Mouse (Mus musculus) erythroblast, embryonic 14.5 days (primary cell): Measurements from ENCODE around the gene 6030498E09Rik. TPM values are rescaled to one million over a fixed set of nuclear protein-coding genes. Genes with fewer than 3 reads are reported as not detected.

Experiments used
- H3K27me3 ChIP-seq: 2 replicates; pipeline ENCODE4 v1.6.1; 2012; ENCODE audit warnings: inconsistent platforms; ENCODE audit not compliant: control insufficient read depth
- H3K36me3 ChIP-seq: 2 replicates; pipeline ENCODE4 v1.6.1; 2012; ENCODE audit warnings: mild to moderate bottlenecking, inconsistent platforms; ENCODE audit not compliant: control insufficient read depth
- H3K4me1 ChIP-seq: 2 replicates; pipeline ENCODE4 v1.6.1; 2012; ENCODE audit warnings: inconsistent platforms; ENCODE audit not compliant: control insufficient read depth
- H3K4me3 ChIP-seq: replicated peaks from 2 replicates; pipeline ENCODE3; 2012; ENCODE audit warnings: moderate library complexity, mild to moderate bottlenecking, inconsistent platforms
- H3K9me3 ChIP-seq: 2 replicates; pipeline ENCODE4 v1.6.1; 2012; ENCODE audit warnings: low read length, inconsistent platforms, mixed read lengths; ENCODE audit not compliant: control insufficient read depth
- GATA1 ChIP-seq: IDR thresholded peaks from 2 replicates; pipeline ENCODE4 v1.6.1; 2012; ENCODE audit warnings: low read length, inconsistent platforms, mixed read lengths
- TAL1 ChIP-seq: IDR thresholded peaks from 3 replicates; pipeline ENCODE4 v1.6.1; 2012; ENCODE audit warnings: low read length, inconsistent platforms, mixed read lengths
- polyA plus RNA-seq: library from polyadenylated mRNA; stranded (reverse); fragments of >175 nt; gene quantifications from 2 replicates; pipeline ENCODE4 v1.2.3, GENCODE M21; 2012

The 6030498E09Rik gene
- polyA plus RNA-seq = not detected in 2 replicates

DNA sequence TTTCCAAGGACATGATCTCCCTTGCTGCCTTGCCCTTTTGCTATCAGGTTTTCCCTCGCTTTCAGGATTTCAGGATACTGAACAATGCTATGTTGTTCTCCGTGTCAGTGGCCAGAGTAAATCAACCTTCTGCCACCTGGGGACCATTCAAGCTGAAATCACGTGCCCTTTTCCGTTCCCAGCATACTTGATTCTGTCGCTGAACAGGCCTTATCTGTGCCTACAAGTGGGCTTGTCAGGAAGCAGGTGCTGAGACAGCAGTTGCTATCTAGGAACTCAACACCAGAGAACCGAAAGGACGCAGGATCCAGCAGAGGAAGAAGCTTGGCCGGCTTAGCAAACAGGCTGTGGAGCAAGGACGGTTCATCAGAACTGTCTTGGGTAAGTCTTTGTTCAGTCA lies at the start of gene 6030498E09Rik:
6030498E09Rik (plus strand) TSS at position 194 of the 400 bp plus-strand sequence.
- H3K36me3 ChIP-seq = no peaks in the 10 kb centered on the region
- no peaks in the 10 kb centered on the region for H3K27me3 ChIP-seq
- no peaks in the 10 kb centered on the region for H3K4me1 ChIP-seq
- no peaks in the 10 kb centered on the region for H3K9me3 ChIP-seq
- TF ChIP-seq TAL1 (no peak), GATA1 (no peak)
- H3K4me3 ChIP-seq = no peak within 1 kb of the TSS

DNA sequence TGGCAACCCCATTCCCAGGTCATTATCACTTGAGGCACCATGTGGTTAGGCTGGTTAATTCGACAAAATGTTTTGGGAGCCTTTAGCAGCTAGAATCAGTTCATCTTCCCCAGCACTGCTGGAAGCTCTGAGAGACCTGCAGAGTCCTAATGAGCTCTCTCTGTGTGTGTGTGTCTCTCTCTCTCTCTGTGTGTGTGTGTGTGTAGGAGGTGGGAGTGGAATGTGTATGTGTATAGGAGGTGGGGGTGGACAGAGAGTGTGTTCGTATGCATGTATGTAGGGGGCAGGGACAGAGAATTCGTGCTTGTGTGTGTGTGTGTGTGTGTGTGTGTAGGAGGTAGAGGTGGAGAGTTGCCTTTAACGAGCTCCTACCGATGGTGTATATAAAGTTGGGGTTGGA lies 42.4 kb upstream of the 6030498E09Rik start:
- Histone ChIP-seq H3K36me3 (no peaks in the 10 kb centered on the region), H3K4me3 (no peak overlapping the region), H3K4me1 (no peaks in the 10 kb centered on the region), H3K27me3 (no peaks in the 10 kb centered on the region), H3K9me3 (no peaks in the 10 kb centered on the region)
- TF ChIP-seq GATA1 (no peak), TAL1 (no peak)

DNA sequence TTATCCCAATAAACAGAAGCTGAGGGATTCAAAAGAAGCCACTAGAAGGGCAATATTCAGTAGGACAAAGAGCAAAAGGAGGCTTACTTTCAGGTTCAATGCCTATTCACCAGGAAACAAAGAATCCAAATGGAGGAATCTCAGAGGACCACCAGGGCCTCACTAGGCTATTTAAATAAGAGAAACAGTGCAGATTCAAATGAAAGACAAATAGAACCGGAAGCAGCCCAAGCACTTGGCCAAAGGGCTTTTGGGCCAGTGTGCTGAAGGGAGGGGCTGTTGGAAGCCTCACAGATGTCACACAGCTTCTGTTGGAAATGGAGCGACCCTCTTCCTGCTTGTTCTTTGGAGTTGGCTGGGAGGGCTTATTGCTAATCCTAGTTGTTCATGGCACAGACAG lies 41.8 kb upstream of the 6030498E09Rik start:
- TF ChIP-seq TAL1 = no peak
- no peaks in the 10 kb centered on the region for H3K36me3 ChIP-seq
- no peaks in the 10 kb centered on the region for H3K27me3 ChIP-seq
- H3K9me3 ChIP-seq = no peaks in the 10 kb centered on the region
- H3K4me3 ChIP-seq = no peak overlapping the region
- H3K4me1 ChIP-seq = no peaks in the 10 kb centered on the region

DNA sequence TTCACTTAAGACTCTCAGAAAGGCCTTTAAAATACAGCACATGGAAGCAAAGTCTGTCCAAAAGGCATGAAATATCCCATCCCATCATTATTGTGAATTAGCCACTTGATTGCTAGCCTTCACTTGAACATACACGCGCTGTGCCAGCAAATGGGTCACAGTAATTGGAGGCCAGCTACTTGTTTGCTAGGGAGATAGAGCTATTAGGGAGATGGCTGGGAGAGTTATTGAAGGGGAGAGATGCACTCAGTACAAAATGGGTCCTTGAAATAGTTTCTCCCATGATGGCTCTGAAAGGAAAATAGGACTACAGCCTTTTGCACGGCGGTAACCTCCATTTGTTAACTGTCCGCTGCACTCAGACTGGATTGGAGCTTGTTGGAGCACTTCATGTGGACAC lies 38.8 kb upstream of the 6030498E09Rik start:
- no peaks in the 10 kb centered on the region for H3K4me1 ChIP-seq
- H3K9me3 ChIP-seq = no peaks in the 10 kb centered on the region
- no peaks in the 10 kb centered on the region for H3K27me3 ChIP-seq
- no peaks in the 10 kb centered on the region for H3K36me3 ChIP-seq
- H3K4me3 ChIP-seq = no peak overlapping the region
- TF ChIP-seq GATA1 (no peak), TAL1 (no peak)

DNA sequence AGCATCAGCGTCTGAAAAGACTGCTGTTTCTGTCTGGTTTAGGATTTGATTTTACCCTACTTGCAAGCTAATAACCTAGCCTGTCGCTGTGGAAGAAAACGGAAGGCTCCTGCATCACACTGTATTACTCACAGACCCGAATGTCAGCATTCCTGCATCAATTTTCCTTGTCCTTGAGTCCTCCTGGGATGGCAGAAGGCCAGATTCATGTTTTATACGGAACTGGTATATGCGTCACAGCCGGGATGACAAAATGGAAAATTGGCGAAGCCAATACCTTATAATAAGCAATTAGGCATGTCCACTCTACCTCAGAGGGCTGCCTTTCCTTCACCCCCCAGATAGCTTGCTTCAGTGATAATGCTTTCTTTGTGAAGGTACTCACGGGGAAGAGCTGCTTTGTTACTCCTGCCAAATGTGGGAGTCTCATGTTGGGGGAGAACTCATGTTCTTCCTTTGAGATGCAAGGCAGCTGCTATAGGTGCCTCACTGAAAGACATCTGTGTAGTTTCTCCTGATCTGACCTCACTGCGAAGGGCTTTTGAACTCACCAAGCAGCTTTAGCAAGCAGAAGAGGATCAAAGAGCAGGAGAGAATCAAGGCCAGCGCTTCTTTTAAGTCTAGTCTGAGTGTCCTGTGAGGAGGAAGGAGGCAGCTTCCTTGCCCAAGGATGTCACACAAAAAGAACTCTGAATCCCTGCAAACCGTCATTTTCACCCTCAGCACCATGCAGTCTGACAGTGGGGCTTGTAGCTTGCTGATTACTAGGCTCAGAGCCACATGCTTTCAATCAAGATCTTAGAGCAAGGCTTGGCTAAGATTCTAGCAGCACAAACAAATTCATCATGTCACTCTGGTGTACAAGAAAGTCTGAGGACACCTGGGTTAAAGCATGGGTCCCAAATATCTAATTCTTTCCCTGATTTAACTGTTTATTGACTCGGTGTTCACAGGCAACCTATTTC lies 37.3 kb upstream of the 6030498E09Rik start:
- H3K36me3 ChIP-seq = no peaks in the 10 kb centered on the region
- no peaks in the 10 kb centered on the region for H3K27me3 ChIP-seq
- TF ChIP-seq GATA1 (no peak), TAL1 (no peak)
- no peak overlapping the region for H3K4me3 ChIP-seq
- no peaks in the 10 kb centered on the region for H3K4me1 ChIP-seq
- H3K9me3 ChIP-seq = no peaks in the 10 kb centered on the region

DNA sequence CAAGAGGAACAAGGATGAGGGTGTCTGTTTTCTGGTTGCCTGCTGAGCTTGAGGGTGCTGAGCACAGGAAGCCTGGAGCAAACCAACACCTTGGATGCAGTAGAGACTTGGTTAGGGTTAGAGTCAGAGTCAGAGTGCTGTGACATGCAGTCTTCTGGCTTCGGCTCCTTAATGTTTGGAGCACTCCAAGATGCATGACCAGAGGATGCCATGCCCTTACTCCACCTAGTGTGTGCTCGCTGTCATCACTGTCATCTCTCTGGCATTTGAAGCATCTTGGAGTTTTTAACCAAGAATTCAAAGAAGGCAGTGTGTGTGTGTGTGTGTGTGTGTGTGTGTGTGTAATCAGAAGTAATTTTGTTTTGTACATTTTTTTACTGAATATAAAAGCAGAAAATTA lies 1.0 kb upstream of the 6030498E09Rik start:
- TF ChIP-seq GATA1 (no peak), TAL1 (no peak)
- no peaks in the 10 kb centered on the region for H3K4me1 ChIP-seq
- no peak overlapping the region for H3K4me3 ChIP-seq
- H3K36me3 ChIP-seq = no peaks in the 10 kb centered on the region
- no peaks in the 10 kb centered on the region for H3K9me3 ChIP-seq
- no peaks in the 10 kb centered on the region for H3K27me3 ChIP-seq

DNA sequence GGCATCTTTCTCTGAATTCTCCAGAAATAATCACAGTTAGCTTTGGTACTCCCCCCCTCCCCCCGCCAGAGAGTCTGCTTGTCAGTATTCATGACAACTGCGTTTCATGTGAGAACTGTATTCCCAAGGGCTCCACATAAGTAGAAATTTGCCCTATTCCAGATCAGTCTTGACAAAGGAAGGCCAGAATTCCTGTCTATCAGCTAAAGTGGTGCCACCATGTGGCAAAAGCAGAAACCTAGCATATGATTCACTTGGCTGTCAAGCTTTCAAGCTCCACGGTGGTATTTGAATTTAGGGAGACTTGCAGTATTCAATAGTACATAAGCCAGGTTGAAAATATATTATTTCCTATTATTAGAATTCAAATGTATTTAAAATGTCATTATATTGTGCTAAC lies 585 bp upstream of the 6030498E09Rik start:
- Histone ChIP-seq H3K36me3 (no peaks in the 10 kb centered on the region), H3K9me3 (no peaks in the 10 kb centered on the region), H3K4me3 (no peak overlapping the region), H3K4me1 (no peaks in the 10 kb centered on the region), H3K27me3 (no peaks in the 10 kb centered on the region)
- no peak for TF ChIP-seq TAL1
- no peak for TF ChIP-seq GATA1

DNA sequence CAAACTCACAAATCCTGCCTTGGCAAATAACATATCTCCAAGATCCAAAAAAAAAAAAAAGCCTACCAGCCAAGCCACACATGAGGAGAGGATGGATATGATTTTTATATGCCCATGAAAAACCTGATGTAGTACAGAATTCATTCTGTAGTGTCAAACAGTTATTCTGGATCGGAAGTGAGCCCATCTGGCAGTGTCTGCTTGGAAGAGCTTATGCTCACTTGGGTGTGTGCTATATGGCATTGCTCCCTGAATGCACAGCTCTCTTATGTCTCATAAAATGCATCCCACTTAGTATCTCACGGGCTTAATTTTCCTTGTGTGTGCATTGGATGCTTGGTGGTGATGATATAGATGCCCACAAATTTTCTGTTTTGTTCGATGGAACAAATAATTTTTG lies 21.9 kb downstream of the 6030498E09Rik start:
- H3K27me3 ChIP-seq = no peaks in the 10 kb centered on the region
- TF ChIP-seq GATA1 (no peak), TAL1 (no peak)
- no peaks in the 10 kb centered on the region for H3K4me1 ChIP-seq
- H3K9me3 ChIP-seq = no peaks in the 10 kb centered on the region
- H3K36me3 ChIP-seq = no peaks in the 10 kb centered on the region
- no peak overlapping the region for H3K4me3 ChIP-seq

DNA sequence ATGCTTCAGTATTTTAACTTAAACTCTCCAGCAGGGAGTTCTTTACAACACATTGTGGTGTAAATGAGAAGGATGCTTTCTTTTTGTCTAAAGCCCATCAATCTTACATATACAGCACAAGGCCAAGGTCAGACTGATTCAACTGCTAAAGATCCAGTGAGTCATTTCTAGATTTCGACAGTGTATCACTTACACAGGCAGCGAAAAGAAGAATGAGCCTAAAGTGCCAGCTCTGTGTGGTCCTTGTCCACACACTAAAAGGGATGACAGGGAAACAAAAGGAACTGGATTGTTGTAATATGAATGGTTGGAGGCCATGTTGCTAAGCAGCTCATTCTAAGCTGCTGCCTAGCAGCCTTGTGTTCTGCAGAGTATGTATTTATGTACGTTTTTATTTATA lies 41.5 kb downstream of the 6030498E09Rik start:
- TF ChIP-seq GATA1 = no peak
- TF ChIP-seq TAL1 = no peak
- Histone ChIP-seq H3K4me3 (no peak overlapping the region), H3K4me1 (no peaks in the 10 kb centered on the region), H3K27me3 (no peaks in the 10 kb centered on the region), H3K9me3 (no peaks in the 10 kb centered on the region), H3K36me3 (no peaks in the 10 kb centered on the region)

DNA sequence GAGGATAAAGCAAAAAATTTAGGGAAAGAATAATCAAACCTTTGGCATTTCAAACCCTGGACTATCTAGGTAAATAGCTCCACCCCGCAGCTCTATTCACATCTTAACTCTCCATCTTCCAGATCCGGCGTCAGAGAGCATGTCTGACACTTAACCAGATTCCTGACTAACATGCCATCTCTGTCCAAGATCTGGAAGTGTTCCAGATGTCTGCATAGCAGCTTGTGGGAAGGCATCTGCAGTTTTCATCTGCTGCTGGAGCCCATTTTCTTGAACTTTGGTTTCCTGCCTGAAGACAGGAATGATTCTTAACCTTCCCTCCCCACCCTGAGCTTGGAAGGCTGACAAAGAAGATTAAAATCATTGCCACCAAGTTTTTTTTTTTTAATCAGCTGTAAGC lies 44.4 kb downstream of the 6030498E09Rik start:
- H3K36me3 ChIP-seq = no peaks in the 10 kb centered on the region
- H3K27me3 ChIP-seq = no peaks in the 10 kb centered on the region
- H3K9me3 ChIP-seq = no peaks in the 10 kb centered on the region
- no peak overlapping the region for H3K4me3 ChIP-seq
- TF ChIP-seq GATA1 (no peak), TAL1 (no peak)
- H3K4me1 ChIP-seq = no peaks in the 10 kb centered on the region
